Mouse (Mus musculus): ENCODE results near the gene Pkm.

- TF ChIP-seq CTCF (conservative IDR thresholded peaks at IDR 0.05; ENCODE audit: insufficient read depth, insufficient read length, low read depth, low read length) (no peak), POLR2A (IDR thresholded peaks at IDR 0.05; ENCODE audit: low read depth, low read length) (no peak)
Measured at GRCm38 (mm10) chr9:59638372-59638771, 17.8 kb upstream of the Pkm start.
